Mouse (Mus musculus): Measurements from ENCODE around the gene Pphln1. TPM values are rescaled to one million over a fixed set of nuclear protein-coding genes. Genes with fewer than 3 reads are reported as not detected.

Pphln1 gene
- total RNA-seq, 2 experiments from 2014 or later: 38.7 to 41.7 TPM

GRCm38 (mm10) chr15:93525305-93525917 lies 127.3 kb downstream of the Pphln1 start:
- Histone ChIP-seq H3K4me3 (no peak overlapping the region), H3K27ac (no peak overlapping the region)
- intact Hi-C loops (cut with DNase I): no loop called here
- no peak for TF ChIP-seq CTCF (IDR thresholded peaks at IDR 0.05)
- DNase-seq (ENCODE audit: extremely low spot score in 1 of 2, low spot score in 2 of 2): no peak

GRCm38 (mm10) chr15:93529831-93530702 lies 131.9 kb downstream of the Pphln1 start:
- intact Hi-C loops (cut with DNase I): no loop called here

DNA sequence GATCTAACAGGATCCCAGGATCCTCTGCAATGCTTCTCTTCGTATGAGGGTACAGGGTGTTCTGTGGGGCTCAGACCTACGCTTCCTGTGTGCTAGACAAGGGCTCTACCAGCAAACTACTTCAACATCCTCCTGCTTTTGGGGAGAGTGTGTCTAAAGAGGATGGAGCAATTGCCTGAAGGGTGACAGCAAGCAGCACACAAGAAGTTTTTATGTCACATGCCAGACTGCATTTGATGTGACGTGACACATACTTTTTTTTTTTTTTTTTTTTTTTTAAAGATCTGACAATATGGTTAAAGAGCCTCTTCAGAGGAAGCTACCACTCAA lies 132.5 kb downstream of the Pphln1 start:
- no peak for DNase-seq (ENCODE audit: extremely low spot score in 1 of 2, low spot score in 2 of 2)
- intact Hi-C loops (cut with DNase I): no loop called here
- Histone ChIP-seq H3K27ac (peak overlapping the region; percentile 33; the same call in 1 of the 2 replicates), H3K4me3 (no peak overlapping the region)
- TF ChIP-seq CTCF (IDR thresholded peaks at IDR 0.05): no peak

More at GRCm38 (mm10) chr15:93529831-93530702, 131.9 kb downstream of the Pphln1 start:
- H3K4me3 ChIP-seq: no peak overlapping the region
- peak overlapping the region; percentile 33; the same call in 1 of the 2 replicates for H3K27ac ChIP-seq
- no peak for TF ChIP-seq CTCF (IDR thresholded peaks at IDR 0.05)
- no peak for DNase-seq (ENCODE audit: extremely low spot score in 1 of 2, low spot score in 2 of 2)

- Histone ChIP-seq H3K4me3 (no peak overlapping the region), H3K27ac (no peak overlapping the region)
- TF ChIP-seq CTCF (IDR thresholded peaks at IDR 0.05): no peak
- no peak for DNase-seq (ENCODE audit: extremely low spot score in 1 of 2, low spot score in 2 of 2)
- intact Hi-C loops (cut with DNase I): no loop called here
Observed at GRCm38 (mm10) chr15:93536191-93536590, 138.0 kb downstream of the Pphln1 start.

- intact Hi-C loops (cut with DNase I): no loop called here
- TF ChIP-seq CTCF (IDR thresholded peaks at IDR 0.05): no peak
- no peak overlapping the region; the same call in 1 of the 2 replicates for H3K27ac ChIP-seq
- no peak overlapping the region for H3K4me3 ChIP-seq
- no peak for DNase-seq (ENCODE audit: extremely low spot score in 1 of 2, low spot score in 2 of 2)
Observed at GRCm38 (mm10) chr15:93537745-93538144, 139.6 kb downstream of the Pphln1 start.

- no peak for TF ChIP-seq CTCF (IDR thresholded peaks at IDR 0.05)
- peak in 1 of 2 experiments; percentile 33 for DNase-seq (ENCODE audit: extremely low spot score in 1 of 2, low spot score in 2 of 2)
- Histone ChIP-seq H3K4me3 (no peak overlapping the region), H3K27ac (peak overlapping the region; percentile 65)
- intact Hi-C loops (cut with DNase I): no loop called here
Observed at GRCm38 (mm10) chr15:93538551-93539205, 140.5 kb downstream of the Pphln1 start.

GRCm38 (mm10) chr15:93539415-93539814 lies 141.3 kb downstream of the Pphln1 start:
- H3K27ac ChIP-seq: no peak overlapping the region; the same call in 1 of the 2 replicates
- H3K4me3 ChIP-seq: no peak overlapping the region
- no peak for DNase-seq (ENCODE audit: extremely low spot score in 1 of 2, low spot score in 2 of 2)
- intact Hi-C loops (cut with DNase I): no loop called here
- no peak for TF ChIP-seq CTCF (IDR thresholded peaks at IDR 0.05)

Other genes starting within 250 kb of the Pphln1 start
- gene Gxylt1, start 123.2 kb upstream of the Pphln1 start, total RNA-seq (2021): 10 to 100 TPM; 13.3 to 13.4 TPM
- 100 to 1,000 TPM; 100 to 105 TPM for gene Yaf2, start 61.4 kb upstream of the Pphln1 start, total RNA-seq (2021)
- 10 to 100 TPM; 81.6 to 89.6 TPM for gene Zcrb1, start within 50 bp of the Pphln1 start, total RNA-seq (2021)
- 10 to 100 TPM; 92.4 to 93.4 TPM for gene Prickle1, start 197.5 kb downstream of the Pphln1 start, total RNA-seq (2021)